Mouse (Mus musculus): ENCODE measurements around the gene Gm21994. TPM values are rescaled to one million over a fixed set of nuclear protein-coding genes. Genes with fewer than 3 reads are reported as not detected.
"Not testable (repeated sequence)": the region's sequence is repeated elsewhere in the genome, so short reads cannot be mapped to it uniquely, and the experiment has no call there.

Gm21994 gene
- total RNA-seq (2014; rRNA removed) (1.1 and 1.9 TPM in 2 replicates), polyA plus RNA-seq (2012; rRNA removed) (0.12 TPM in 2 replicates)

GRCm38 (mm10) chr2:150255491-150255890 lies at the start of gene Gm21994:
TSS of gene Gm21994 (minus strand) at chr2:150255591.
- 46% methylated on average over 2 of the region's 2 CpGs for WGBS
- H3K27me3 ChIP-seq (ENCODE audit: control insufficient read depth, insufficient read depth, low read length); H3K4me3 ChIP-seq (ENCODE audit: insufficient read depth, low read depth, low read length); H3K4me1 ChIP-seq (ENCODE audit: control insufficient read depth, insufficient read depth, low read length); DNase-seq (ENCODE audit: extremely low read depth, low read depth, low spot score); H3K9ac ChIP-seq (ENCODE audit: low read depth, low read length); H3K36me3 ChIP-seq (ENCODE audit: control insufficient read depth, insufficient read depth, low read length); H3K27ac ChIP-seq (replicated peaks; ENCODE audit: insufficient read depth, low read depth, low read length); H3K79me2 ChIP-seq (ENCODE audit: control insufficient read depth, insufficient read depth, low read length): not testable (repeated sequence)

DNA sequence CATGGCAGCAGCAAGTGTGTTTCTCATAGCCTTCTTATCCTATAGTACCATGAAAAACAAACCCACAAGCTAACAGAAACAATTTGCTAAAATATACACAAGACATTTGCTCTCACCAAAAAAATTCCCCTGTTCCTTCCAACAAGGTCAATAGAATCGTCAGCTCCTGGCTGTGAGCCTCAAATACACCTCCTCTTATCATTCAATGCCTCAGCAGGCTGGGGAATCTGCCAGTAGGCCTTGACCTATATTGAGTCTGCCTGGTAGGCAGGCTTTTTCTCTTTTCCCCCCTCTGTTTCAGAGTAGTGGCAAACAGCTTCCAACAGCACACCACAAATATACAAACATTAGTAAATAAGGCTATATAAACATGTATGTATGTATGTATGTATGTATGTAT lies 43.7 kb upstream of the Gm21994 start:
- H3K27me3 ChIP-seq (ENCODE audit: control insufficient read depth, insufficient read depth, low read length) = no peaks in the 10 kb centered on the region
- TF ChIP-seq CTCF (IDR thresholded peaks at IDR 0.05; ENCODE audit: low read depth, low read length) (no peak), POLR2A (IDR thresholded peaks at IDR 0.05; ENCODE audit: extremely low read depth, insufficient read depth, low read length) (no peak)
- no peak overlapping the region for H3K27ac ChIP-seq (replicated peaks; ENCODE audit: insufficient read depth, low read depth, low read length)
- H3K4me1 ChIP-seq (ENCODE audit: control insufficient read depth, insufficient read depth, low read length) = peaks cover 3% of the 10 kb centered on the region; the same call in 1 of the 2 replicates
- WGBS = 7% methylated on average over 1 of the region's 1 CpGs
- H3K9ac ChIP-seq (ENCODE audit: low read depth, low read length) = no peak overlapping the region
- H3K4me3 ChIP-seq (ENCODE audit: insufficient read depth, low read depth, low read length) = no peak overlapping the region
- no peaks in the 10 kb centered on the region for H3K79me2 ChIP-seq (ENCODE audit: control insufficient read depth, insufficient read depth, low read length)
- H3K36me3 ChIP-seq (ENCODE audit: control insufficient read depth, insufficient read depth, low read length) = no peaks in the 10 kb centered on the region
- DNase-seq (ENCODE audit: extremely low read depth, low read depth, low spot score) = peak; percentile 85

DNA sequence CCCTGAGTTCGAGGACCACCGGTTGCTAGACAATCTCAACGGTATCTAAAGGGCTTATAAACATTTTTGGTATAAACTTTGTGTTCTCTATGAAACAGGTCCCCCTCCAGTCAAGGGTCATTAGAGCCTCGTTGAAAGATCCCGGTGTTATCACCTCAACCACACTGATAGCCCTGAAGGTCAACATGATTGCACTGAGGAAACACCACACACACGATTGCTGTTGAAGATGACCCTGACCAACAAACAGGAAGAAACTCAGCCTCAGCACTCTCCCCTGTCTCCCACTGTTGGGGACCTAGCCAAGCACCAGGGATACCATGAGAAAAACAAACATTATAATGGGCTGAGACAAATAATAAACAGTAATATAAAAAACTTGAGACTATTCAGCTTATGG lies 38.3 kb upstream of the Gm21994 start:
- Histone ChIP-seq H3K79me2 (ENCODE audit: control insufficient read depth, insufficient read depth, low read length) (no peaks in the 10 kb centered on the region), H3K36me3 (ENCODE audit: control insufficient read depth, insufficient read depth, low read length) (no peaks in the 10 kb centered on the region), H3K4me3 (ENCODE audit: insufficient read depth, low read depth, low read length) (no peak overlapping the region), H3K27ac (replicated peaks; ENCODE audit: insufficient read depth, low read depth, low read length) (no peak overlapping the region), H3K4me1 (ENCODE audit: control insufficient read depth, insufficient read depth, low read length) (no peaks in the 10 kb centered on the region), H3K9ac (ENCODE audit: low read depth, low read length) (no peak overlapping the region), H3K27me3 (ENCODE audit: control insufficient read depth, insufficient read depth, low read length) (no peaks in the 10 kb centered on the region)
- 62% methylated on average over 6 of the region's 6 CpGs for WGBS
- DNase-seq (ENCODE audit: extremely low read depth, low read depth, low spot score) = no peak
- TF ChIP-seq POLR2A (IDR thresholded peaks at IDR 0.05; ENCODE audit: extremely low read depth, insufficient read depth, low read length) (no peak), CTCF (IDR thresholded peaks at IDR 0.05; ENCODE audit: low read depth, low read length) (no peak)

GRCm38 (mm10) chr2:150257291-150257690 lies 1.9 kb upstream of the Gm21994 start, which contains the start of gene Gm14124:
TSS of gene Gm14124 (plus strand) at chr2:150257517.
- not testable (repeated sequence) for H3K79me2 ChIP-seq (ENCODE audit: control insufficient read depth, insufficient read depth, low read length); DNase-seq (ENCODE audit: extremely low read depth, low read depth, low spot score); H3K27ac ChIP-seq (replicated peaks; ENCODE audit: insufficient read depth, low read depth, low read length); H3K4me3 ChIP-seq (ENCODE audit: insufficient read depth, low read depth, low read length); H3K4me1 ChIP-seq (ENCODE audit: control insufficient read depth, insufficient read depth, low read length); H3K27me3 ChIP-seq (ENCODE audit: control insufficient read depth, insufficient read depth, low read length); H3K9ac ChIP-seq (ENCODE audit: low read depth, low read length); H3K36me3 ChIP-seq (ENCODE audit: control insufficient read depth, insufficient read depth, low read length)
- 67% methylated on average over 4 of the region's 4 CpGs for WGBS

DNA sequence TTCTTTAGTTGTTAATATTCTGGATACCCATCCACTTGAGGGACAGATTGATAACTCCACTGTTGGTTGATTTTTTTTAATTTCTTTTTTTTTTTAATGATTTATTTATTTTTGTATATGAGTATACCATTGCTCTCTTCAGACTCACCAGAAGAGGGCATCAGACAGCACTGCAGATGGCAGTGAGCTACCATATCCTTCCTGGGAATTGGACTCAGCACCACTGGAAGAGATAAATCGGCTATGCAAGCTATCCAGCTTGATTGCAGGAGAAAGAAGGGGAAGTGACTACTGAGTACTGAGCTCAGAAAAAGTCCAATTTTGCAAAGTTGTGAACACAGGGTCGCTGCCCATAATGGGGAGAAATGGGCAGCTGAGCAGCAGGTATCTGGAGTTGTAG lies 1.5 kb upstream of the Gm21994 start:
- not testable (repeated sequence) for H3K27ac ChIP-seq (replicated peaks; ENCODE audit: insufficient read depth, low read depth, low read length); H3K9ac ChIP-seq (ENCODE audit: low read depth, low read length); H3K4me3 ChIP-seq (ENCODE audit: insufficient read depth, low read depth, low read length); H3K4me1 ChIP-seq (ENCODE audit: control insufficient read depth, insufficient read depth, low read length); DNase-seq (ENCODE audit: extremely low read depth, low read depth, low spot score); H3K27me3 ChIP-seq (ENCODE audit: control insufficient read depth, insufficient read depth, low read length); H3K36me3 ChIP-seq (ENCODE audit: control insufficient read depth, insufficient read depth, low read length); H3K79me2 ChIP-seq (ENCODE audit: control insufficient read depth, insufficient read depth, low read length)
- 73% methylated on average over 2 of the region's 2 CpGs for WGBS

GRCm38 (mm10) chr2:150243211-150243610 lies 12.2 kb downstream of the Gm21994 start:
- WGBS = 92% methylated on average over 2 of the region's 2 CpGs
- no peak for DNase-seq (ENCODE audit: extremely low read depth, low read depth, low spot score)
- no peak overlapping the region for H3K27ac ChIP-seq (replicated peaks; ENCODE audit: insufficient read depth, low read depth, low read length)
- H3K27me3 ChIP-seq (ENCODE audit: control insufficient read depth, insufficient read depth, low read length) = no peaks in the 10 kb centered on the region; the same call in 1 of the 2 replicates
- no peaks in the 10 kb centered on the region for H3K79me2 ChIP-seq (ENCODE audit: control insufficient read depth, insufficient read depth, low read length)
- H3K9ac ChIP-seq (ENCODE audit: low read depth, low read length) = no peak overlapping the region
- peaks cover 1% of the 10 kb centered on the region; the same call in 1 of the 2 replicates for H3K36me3 ChIP-seq (ENCODE audit: control insufficient read depth, insufficient read depth, low read length)
- no peak for TF ChIP-seq CTCF (IDR thresholded peaks at IDR 0.05; ENCODE audit: low read depth, low read length)
- no peak for TF ChIP-seq POLR2A (IDR thresholded peaks at IDR 0.05; ENCODE audit: extremely low read depth, insufficient read depth, low read length)
- H3K4me3 ChIP-seq (ENCODE audit: insufficient read depth, low read depth, low read length) = no peak overlapping the region
- H3K4me1 ChIP-seq (ENCODE audit: control insufficient read depth, insufficient read depth, low read length) = no peaks in the 10 kb centered on the region

- not testable (repeated sequence) for H3K4me1 ChIP-seq (ENCODE audit: control insufficient read depth, insufficient read depth, low read length); H3K9ac ChIP-seq (ENCODE audit: low read depth, low read length); H3K4me3 ChIP-seq (ENCODE audit: insufficient read depth, low read depth, low read length); H3K79me2 ChIP-seq (ENCODE audit: control insufficient read depth, insufficient read depth, low read length); H3K27ac ChIP-seq (replicated peaks; ENCODE audit: insufficient read depth, low read depth, low read length); H3K36me3 ChIP-seq (ENCODE audit: control insufficient read depth, insufficient read depth, low read length); H3K27me3 ChIP-seq (ENCODE audit: control insufficient read depth, insufficient read depth, low read length); DNase-seq (ENCODE audit: extremely low read depth, low read depth, low spot score)
Observed at GRCm38 (mm10) chr2:150223263-150223662, 32.1 kb downstream of the Gm21994 start.

- not testable (repeated sequence) for H3K27ac ChIP-seq (replicated peaks; ENCODE audit: insufficient read depth, low read depth, low read length); DNase-seq (ENCODE audit: extremely low read depth, low read depth, low spot score); H3K27me3 ChIP-seq (ENCODE audit: control insufficient read depth, insufficient read depth, low read length); H3K4me1 ChIP-seq (ENCODE audit: control insufficient read depth, insufficient read depth, low read length); H3K79me2 ChIP-seq (ENCODE audit: control insufficient read depth, insufficient read depth, low read length); H3K36me3 ChIP-seq (ENCODE audit: control insufficient read depth, insufficient read depth, low read length)
- peak overlapping the region; percentile 72; the same call in 1 of the 2 replicates for H3K9ac ChIP-seq (ENCODE audit: low read depth, low read length)
- H3K4me3 ChIP-seq (ENCODE audit: insufficient read depth, low read depth, low read length) = peak overlapping the region; percentile 59
- WGBS = 17% methylated on average over 4 of the region's 4 CpGs
Observed at GRCm38 (mm10) chr2:150218363-150218725, 37.0 kb downstream of the Gm21994 start.

GRCm38 (mm10) chr2:150217600-150218362 lies 37.6 kb downstream of the Gm21994 start, which contains the start of gene Zfp937:
TSS of gene Zfp937 (plus strand) at chr2:150218073.
- not testable (repeated sequence) for H3K36me3 ChIP-seq (ENCODE audit: control insufficient read depth, insufficient read depth, low read length); H3K79me2 ChIP-seq (ENCODE audit: control insufficient read depth, insufficient read depth, low read length); H3K27me3 ChIP-seq (ENCODE audit: control insufficient read depth, insufficient read depth, low read length); H3K4me1 ChIP-seq (ENCODE audit: control insufficient read depth, insufficient read depth, low read length); H3K27ac ChIP-seq (replicated peaks; ENCODE audit: insufficient read depth, low read depth, low read length)
- peak; percentile 75 for DNase-seq (ENCODE audit: extremely low read depth, low read depth, low spot score)
- Histone ChIP-seq H3K4me3 (ENCODE audit: insufficient read depth, low read depth, low read length) (peak within 1 kb of the TSS; percentile 59), H3K9ac (ENCODE audit: low read depth, low read length) (peak within 1 kb of the TSS; percentile 72)
- WGBS = under 1% methylated on average over 15 of the region's 15 CpGs
